Mouse (Mus musculus) stomach, postnatal 0 days (tissue): ENCODE measurements around the gene Ap4m1. TPM values are rescaled to one million over a fixed set of nuclear protein-coding genes. Genes with fewer than 3 reads are reported as not detected.

Experiments used
- ATAC-seq: fragments of 200-750 bp; cut with Nextera tagmentation; 2 replicates; pipeline ENCODE4 v1.8.0; 2017; ENCODE audit not compliant: low FRiP score, low TSS enrichment
- DNase-seq: peaks from one replicate; pipeline ENCODE4 v3.0.0-alpha.2; 2016; ENCODE audit warnings: low spot score
- H3K27ac ChIP-seq: fragments of 300-500 bp; sonication (generic); replicated peaks from 2 replicates; pipeline ENCODE4 v1.5.1; 2014; ENCODE audit warnings: mild to moderate bottlenecking, control low read depth
- H3K27me3 ChIP-seq: fragments of 300-500 bp; sonication (generic); 2 replicates; pipeline ENCODE4 v1.6.1; 2014; ENCODE audit warnings: low read length; ENCODE audit not compliant: control insufficient read depth, insufficient read depth
- H3K36me3 ChIP-seq: fragments of 300-500 bp; sonication (generic); 2 replicates; pipeline ENCODE4 v1.6.1; 2014; ENCODE audit warnings: low read length, mixed read lengths; ENCODE audit not compliant: control insufficient read depth, insufficient read depth
- H3K4me1 ChIP-seq: fragments of 300-500 bp; sonication (generic); replicated peaks from 2 replicates; pipeline ENCODE4 v1.6.1; 2014; ENCODE audit warnings: antibody characterized with exemption; ENCODE audit not compliant: control insufficient read depth, insufficient read depth
- H3K4me2 ChIP-seq: fragments of 300-500 bp; sonication (generic); replicated peaks from 2 replicates; pipeline ENCODE4 v1.6.1; 2014; ENCODE audit warnings: low read depth, mild to moderate bottlenecking, control low read depth, moderate library complexity
- H3K4me3 ChIP-seq: fragments of 300-500 bp; sonication (generic); 2 replicates; pipeline ENCODE4 v1.5.1; 2014; ENCODE audit warnings: low read depth, low read length, control low read depth
- H3K9ac ChIP-seq: fragments of 300-500 bp; sonication (generic); 2 replicates; pipeline ENCODE4 v1.6.1; 2014; ENCODE audit warnings: mild to moderate bottlenecking, low read length, control low read depth, mixed read lengths
- H3K9me3 ChIP-seq: fragments of 300-500 bp; sonication (generic); 2 replicates; pipeline ENCODE4 v1.6.1; 2016; ENCODE audit warnings: low read length; ENCODE audit not compliant: control insufficient read depth
- CTCF ChIP-seq: IDR thresholded peaks from 2 replicates; pipeline ENCODE4 v1.5.1; 2016; ENCODE audit warnings: antibody characterized with exemption, low read depth, mild to moderate bottlenecking, moderate library complexity
- EP300 ChIP-seq: optimal IDR thresholded peaks from 2 replicates; pipeline ENCODE3; 2016; ENCODE audit warnings: antibody characterized with exemption
- WGBS: fragments of 180-500 bp; shearing (Covaris S2); extraction: QIAGEN DNeasy Blood & Tissue Kit; methylation state at CpG from one replicate; pipeline ENCODE4 v1.1.7; 2014; 5-methylcytosine and 5-hydroxymethylcytosine counted together
- microRNA counts: library from miRNA; unstranded; fragments of <30 nt; microRNA quantifications from one replicate; lab custom pipeline; 2015
- microRNA-seq: library from miRNA; unstranded; fragments of <30 nt; microRNA quantifications from one replicate; pipeline ENCODE4, GENCODE M21; 2016
- polyA plus RNA-seq: library from polyadenylated mRNA; unstranded; fragments of >200 nt; fragmentation: Nextera tagmentation; extraction: Ambion mirVana; gene quantifications from 2 replicates; pipeline ENCODE4 v1.2.1, GENCODE M21; 2015

Gene Ap4m1
- polyA plus RNA-seq, 1 experiment from 2014 or later = 9.3 TPM

DNA sequence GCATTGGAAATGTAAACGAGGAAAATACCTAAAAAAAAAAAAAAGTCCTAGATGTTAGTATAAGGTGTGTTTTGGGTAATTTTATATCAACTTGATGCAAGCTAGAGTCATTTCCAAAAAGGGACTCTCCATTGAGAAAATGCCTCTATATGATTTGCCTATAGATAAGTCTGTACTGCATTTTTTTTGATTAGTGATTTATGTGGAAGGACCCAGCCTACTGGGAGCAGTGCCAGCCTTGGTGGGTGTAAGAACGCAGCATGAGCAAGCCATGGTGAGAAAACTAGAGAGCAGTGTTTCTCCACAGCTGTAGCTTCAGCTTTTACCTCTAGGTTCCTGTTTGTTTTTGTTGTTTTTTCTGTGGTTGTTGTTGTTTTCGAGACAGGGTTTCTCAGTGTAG, 51.5 kb downstream of the Ap4m1 start:
- Histone ChIP-seq H3K4me1 (no peaks in the 10 kb centered on the region), H3K27ac (no peak overlapping the region), H3K4me3 (no peak overlapping the region), H3K27me3 (no peaks in the 10 kb centered on the region), H3K9me3 (no peaks in the 10 kb centered on the region), H3K4me2 (no peak overlapping the region), H3K36me3 (no peaks in the 10 kb centered on the region), H3K9ac (no peak overlapping the region)
- no peak for TF ChIP-seq CTCF
- ATAC-seq (no peak), DNase-seq (no peak)
- 45% methylated on average over 3 of the region's 3 CpGs for WGBS

DNA sequence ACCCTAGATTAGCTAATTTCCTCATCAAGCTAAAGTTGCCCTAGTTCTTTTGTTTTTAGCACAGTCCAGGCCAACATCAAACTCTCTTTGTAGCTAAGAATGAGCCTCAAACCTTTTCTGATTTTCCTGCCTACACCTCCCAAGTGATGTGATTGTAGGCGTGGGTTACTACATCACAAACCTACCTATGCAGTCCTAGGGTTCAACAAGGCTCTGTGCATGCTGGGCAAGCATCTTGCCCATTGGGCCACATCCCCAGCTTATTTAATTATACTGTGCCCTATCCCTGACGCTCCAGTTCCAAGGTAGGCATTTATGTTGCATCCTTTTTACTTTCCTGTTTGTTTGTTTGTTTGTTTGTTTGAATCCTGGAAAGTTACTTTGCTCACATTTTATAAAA, 53.9 kb downstream of the Ap4m1 start, which contains the start of gene Nxpe5:
Gene Nxpe5, plus strand, starts transcription at position 199 of the 400 bp plus-strand sequence.
- no peak for ATAC-seq
- DNase-seq = no peak
- H3K9me3 ChIP-seq = no peaks in the 10 kb centered on the region
- no peak within 1 kb of the TSS for H3K9ac ChIP-seq
- H3K4me3 ChIP-seq = no peak within 1 kb of the TSS
- no peaks in the 10 kb centered on the region for H3K27me3 ChIP-seq
- no peaks in the 10 kb centered on the region for H3K4me1 ChIP-seq
- H3K27ac ChIP-seq = no peak within 1 kb of the TSS
- H3K4me2 ChIP-seq = no peak within 1 kb of the TSS
- H3K36me3 ChIP-seq = no peaks in the 10 kb centered on the region
- 43% methylated on average over 2 of the region's 2 CpGs for WGBS
- TF ChIP-seq EP300 = no peak
- TF ChIP-seq CTCF = no peak

DNA sequence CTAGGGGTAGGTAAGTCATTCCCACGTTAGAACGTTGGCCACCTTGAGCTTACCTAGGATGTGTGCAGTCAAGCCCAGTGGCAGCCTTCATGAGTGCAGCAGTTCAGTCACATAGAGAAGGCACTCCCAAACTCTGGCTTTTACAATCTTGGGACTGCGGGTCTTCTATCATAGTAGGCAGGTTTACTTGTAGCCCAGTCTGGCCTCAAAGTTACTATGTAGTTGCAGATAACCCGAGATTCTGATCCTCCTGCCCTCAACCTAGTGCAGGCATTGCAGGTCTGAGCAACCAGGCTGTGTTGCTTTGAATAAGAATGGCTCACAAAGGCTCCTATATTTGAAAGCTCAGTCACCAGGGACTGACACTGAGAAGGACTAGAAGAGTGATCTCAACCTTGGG, 54.7 kb downstream of the Ap4m1 start:
- TF ChIP-seq EP300 (no peak), CTCF (no peak)
- Histone ChIP-seq H3K36me3 (no peaks in the 10 kb centered on the region), H3K9me3 (no peaks in the 10 kb centered on the region), H3K4me3 (no peak overlapping the region), H3K9ac (no peak overlapping the region), H3K4me1 (no peaks in the 10 kb centered on the region), H3K27ac (no peak overlapping the region), H3K4me2 (no peak overlapping the region), H3K27me3 (no peaks in the 10 kb centered on the region)
- ATAC-seq (no peak), DNase-seq (no peak)
- 63% methylated on average over 4 of the region's 4 CpGs for WGBS

DNA sequence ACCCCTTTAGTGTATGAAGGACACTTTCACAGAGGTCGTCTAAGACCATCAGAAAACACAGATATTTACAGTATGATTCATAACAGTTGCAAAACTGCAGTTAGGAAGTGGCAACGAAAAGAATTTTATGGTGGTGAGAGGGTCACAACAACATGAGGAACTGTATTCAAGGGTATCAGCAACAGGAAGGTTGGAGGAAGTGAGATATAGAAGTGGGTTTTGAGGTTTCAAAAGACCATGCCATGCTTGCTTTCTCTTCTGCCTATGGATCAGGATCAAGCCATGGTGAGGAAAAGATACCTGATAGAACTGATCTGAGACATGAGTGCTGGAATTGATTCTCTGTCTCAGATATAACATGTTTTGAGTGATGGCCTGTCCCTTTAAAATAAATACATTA, 55.6 kb downstream of the Ap4m1 start:
- H3K36me3 ChIP-seq = no peaks in the 10 kb centered on the region
- no peak for ATAC-seq
- no peaks in the 10 kb centered on the region for H3K9me3 ChIP-seq
- no peak overlapping the region for H3K4me3 ChIP-seq
- H3K4me2 ChIP-seq = no peak overlapping the region
- H3K4me1 ChIP-seq = no peaks in the 10 kb centered on the region
- no peak for TF ChIP-seq CTCF
- TF ChIP-seq EP300 = no peak
- H3K9ac ChIP-seq = no peak overlapping the region
- DNase-seq = no peak
- no peak overlapping the region for H3K27ac ChIP-seq
- 60% methylated on average over 2 of the region's 2 CpGs for WGBS
- H3K27me3 ChIP-seq = no peaks in the 10 kb centered on the region

DNA sequence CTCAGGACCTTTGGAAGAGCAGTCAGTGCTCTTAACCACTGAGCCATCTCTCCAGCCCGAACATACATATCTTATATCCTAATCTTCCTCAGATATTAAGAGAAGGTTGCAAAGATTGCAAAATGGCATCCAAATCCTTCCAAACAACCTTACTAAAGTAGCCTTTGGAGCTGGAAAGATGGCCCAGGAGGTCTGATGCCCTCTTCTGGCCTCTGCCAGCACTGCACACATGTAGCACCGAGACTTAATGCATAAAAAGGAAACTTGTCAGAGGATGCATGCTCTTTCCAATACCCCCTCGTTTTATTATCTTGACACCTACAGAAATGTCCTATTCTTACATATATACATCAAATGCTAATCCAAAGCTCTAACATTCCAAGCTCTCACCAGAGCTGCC, 56.2 kb downstream of the Ap4m1 start:
- H3K27me3 ChIP-seq = no peaks in the 10 kb centered on the region
- peak; percentile 62 for TF ChIP-seq CTCF
- TF ChIP-seq EP300 = no peak
- H3K4me1 ChIP-seq = no peaks in the 10 kb centered on the region
- 61% methylated on average over 3 of the region's 3 CpGs for WGBS
- H3K27ac ChIP-seq = no peak overlapping the region
- H3K36me3 ChIP-seq = no peaks in the 10 kb centered on the region
- no peak overlapping the region for H3K4me2 ChIP-seq
- DNase-seq (peak; percentile 25), ATAC-seq (no peak)
- no peak overlapping the region for H3K9ac ChIP-seq
- no peak overlapping the region for H3K4me3 ChIP-seq
- H3K9me3 ChIP-seq = no peaks in the 10 kb centered on the region

DNA sequence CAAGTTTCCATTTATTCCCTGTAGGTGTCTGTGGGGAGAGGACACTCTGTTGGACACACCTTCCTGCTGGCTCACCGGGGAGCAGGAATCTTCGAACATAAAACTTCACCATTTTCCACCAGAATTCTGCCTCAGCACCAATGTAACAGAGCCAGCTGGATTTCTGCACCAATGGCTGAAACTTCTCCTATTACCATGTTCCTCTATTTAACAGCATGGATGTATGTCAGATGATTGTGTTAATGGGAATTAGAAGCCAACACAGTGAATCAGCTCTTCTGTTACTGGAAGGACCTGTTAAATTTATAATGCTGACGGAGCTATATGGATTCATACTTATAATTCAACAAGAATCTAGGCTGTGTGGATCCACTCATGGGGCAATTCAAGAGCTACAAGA, 57.7 kb downstream of the Ap4m1 start:
- Histone ChIP-seq H3K9ac (no peak overlapping the region), H3K4me1 (no peaks in the 10 kb centered on the region), H3K4me3 (no peak overlapping the region), H3K36me3 (no peaks in the 10 kb centered on the region), H3K27ac (no peak overlapping the region), H3K27me3 (no peaks in the 10 kb centered on the region), H3K4me2 (no peak overlapping the region), H3K9me3 (no peaks in the 10 kb centered on the region)
- no peak for TF ChIP-seq EP300
- no peak for TF ChIP-seq CTCF
- no peak for DNase-seq
- 85% methylated on average over 3 of the region's 3 CpGs for WGBS
- no peak for ATAC-seq

MicroRNAs encoded within 50 kb of the gene (microRNA counts, 519-probe panel; counts per million panel counts)
- 5,618 counts per million, percentile 66 among the panel's probes with 10 or more counts for microRNA mmu-miR-106b (lab: Ali Mortazavi, UCI)
- 6,559 counts per million, percentile 85 among the panel's probes with 10 or more counts for microRNA mmu-miR-25 (lab: Ali Mortazavi, UCI)
- 5,671 counts per million, percentile 68 among the panel's probes with 10 or more counts for microRNA mmu-miR-93 (lab: Ali Mortazavi, UCI)

Small RNA genes lying within 50 kb of the gene (microRNA-seq; reads per million reads assigned to microRNA genes)
- gene Mir106b (4,323 reads per million, percentile 88 among the genes with 10 or more reads in this experiment), gene Mir25 (510 reads per million, percentile 64 among the genes with 10 or more reads in this experiment), gene Mir93 (4,268 reads per million, percentile 87 among the genes with 10 or more reads in this experiment)

Other genes starting within 250 kb of the Ap4m1 start
- gene Gjc3, start 208.9 kb upstream of the Ap4m1 start, polyA plus RNA-seq = 0.92 TPM in 2 replicates
- gene Azgp1, start 190.5 kb upstream of the Ap4m1 start, polyA plus RNA-seq = 1.1 and 1.5 TPM in 2 replicates
- 0.10 TPM in 1 of 2 replicates, not detected in the other for gene Smok3a, start 150.7 kb upstream of the Ap4m1 start, polyA plus RNA-seq
- gene Smok3b, start 150.6 kb upstream of the Ap4m1 start, polyA plus RNA-seq = not detected in 2 replicates
- gene Smok3c, start 118.8 kb upstream of the Ap4m1 start, polyA plus RNA-seq = not detected in 2 replicates
- 5.6 and 5.8 TPM in 2 replicates for gene Zkscan1, start 86.9 kb upstream of the Ap4m1 start, polyA plus RNA-seq
- 20.0 and 20.4 TPM in 2 replicates for gene Zscan21, start 55.1 kb upstream of the Ap4m1 start, polyA plus RNA-seq
- gene Zfp113, start 16.3 kb upstream of the Ap4m1 start, polyA plus RNA-seq = 6.1 and 8.0 TPM in 2 replicates
- 173 and 180 TPM in 2 replicates for gene Cops6, start 10.9 kb upstream of the Ap4m1 start, polyA plus RNA-seq
- 43.6 and 45.5 TPM in 2 replicates for gene Mcm7, start 420 bp downstream of the Ap4m1 start, polyA plus RNA-seq
- gene Taf6, start 15.4 kb downstream of the Ap4m1 start, polyA plus RNA-seq = 27.1 and 27.7 TPM in 2 replicates
- gene Cnpy4, start 15.5 kb downstream of the Ap4m1 start, polyA plus RNA-seq = 18.6 and 20.0 TPM in 2 replicates
- gene Mblac1, start 22.3 kb downstream of the Ap4m1 start, polyA plus RNA-seq = 6.7 and 7.0 TPM in 2 replicates
- 0.10 and 0.11 TPM in 2 replicates for gene Nxpe5, start 53.9 kb downstream of the Ap4m1 start, polyA plus RNA-seq
- gene Lamtor4, start 83.5 kb downstream of the Ap4m1 start, polyA plus RNA-seq = 88.3 and 91.0 TPM in 2 replicates
- 2.4 and 3.3 TPM in 2 replicates for gene BC037034, start 92.0 kb downstream of the Ap4m1 start, polyA plus RNA-seq
- 3.6 and 4.5 TPM in 2 replicates for gene Gal3st4, start 100.8 kb downstream of the Ap4m1 start, polyA plus RNA-seq
- gene Gm43720, start 108.0 kb downstream of the Ap4m1 start, polyA plus RNA-seq = 0.17 and 0.36 TPM in 2 replicates
- gene Gpc2, start 108.0 kb downstream of the Ap4m1 start, polyA plus RNA-seq = 1.8 and 2.3 TPM in 2 replicates
- 0.50 and 0.74 TPM in 2 replicates for gene Stag3, start 108.2 kb downstream of the Ap4m1 start, polyA plus RNA-seq
- gene Pvrig, start 170.0 kb downstream of the Ap4m1 start, polyA plus RNA-seq = 0.15 TPM in 1 of 2 replicates, not detected in the other